Mouse (Mus musculus): Measurements from ENCODE around the gene Klhl7. TPM values are rescaled to one million over a fixed set of nuclear protein-coding genes. Genes with fewer than 3 reads are reported as not detected.

Klhl7 gene
- total and polyA plus RNA-seq, 3 experiments: 1.9 to 29.9 (median 27.5) TPM

DNA sequence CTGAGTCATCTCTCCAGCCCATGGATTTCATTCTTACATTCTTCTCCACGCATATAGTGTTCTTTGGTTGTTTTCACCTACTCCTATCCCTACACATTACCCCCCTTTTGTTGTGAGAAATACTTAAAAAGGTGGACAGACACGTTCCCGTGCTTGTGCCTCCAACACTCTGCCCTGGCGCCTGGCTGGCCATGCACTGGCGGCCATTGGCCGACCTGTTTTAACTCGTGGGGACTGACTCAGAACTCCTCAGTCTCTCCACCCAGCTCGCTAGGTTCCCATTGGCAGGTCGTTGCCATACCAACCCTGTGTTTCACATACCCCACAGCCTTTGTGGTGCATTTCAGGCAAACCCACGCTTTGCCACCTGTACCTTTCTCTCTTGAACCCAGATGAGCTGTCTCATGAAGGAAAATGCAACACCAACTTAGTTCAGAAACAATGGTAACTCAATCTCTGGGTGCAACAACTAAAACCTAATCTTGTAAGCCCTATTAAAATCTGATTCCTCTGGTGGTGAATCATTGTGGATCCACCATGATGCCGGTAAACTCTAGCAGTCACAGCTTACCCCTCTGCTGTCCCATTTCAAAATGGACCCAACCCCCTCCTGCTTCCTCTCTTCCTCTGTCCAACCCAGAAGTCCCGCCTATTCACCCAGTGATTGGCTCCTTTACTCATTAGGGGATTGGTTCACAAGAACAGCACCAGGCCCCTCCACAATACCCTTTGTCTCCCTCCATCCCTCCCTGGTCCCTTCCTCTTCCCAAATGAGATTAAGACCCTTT lies 11.9 kb downstream of the Klhl7 start:
- no peak overlapping the region for H3K4me3 ChIP-seq (ENCODE audit: low read depth, low read length)
- ATAC-seq (ENCODE audit: extremely low read depth, insufficient number of reproducible peaks, low FRiP score, poor library complexity, severe bottlenecking): no peak
- H3K27me3 ChIP-seq (ENCODE audit: insufficient read depth, low read length): no peaks in the 10 kb centered on the region
- TF ChIP-seq TAL1 (conservative IDR thresholded peaks at IDR 0.05; ENCODE audit: low read depth, low read length) (no peak), CTCF (IDR thresholded peaks at IDR 0.05; ENCODE audit: low read depth, low read length) (no peak), POLR2AphosphoS5 (IDR thresholded peaks at IDR 0.05; ENCODE audit: insufficient replicate concordance, low read depth, low read length) (no peak), GATA1 (IDR thresholded peaks at IDR 0.05; ENCODE audit: borderline replicate concordance, low read length) (no peak), GATA2 (IDR thresholded peaks at IDR 0.05; ENCODE audit: borderline replicate concordance, low read depth, low read length) (no peak)
- H3K36me3 ChIP-seq (replicated peaks): peaks cover 27% of the 10 kb centered on the region
- H3K4me1 ChIP-seq (ENCODE audit: insufficient read depth, low read depth, low read length): no peaks in the 10 kb centered on the region
- DNase-seq (ENCODE audit: low spot score): no peak
- H3K9me3 ChIP-seq (replicated peaks): no peaks in the 10 kb centered on the region

DNA sequence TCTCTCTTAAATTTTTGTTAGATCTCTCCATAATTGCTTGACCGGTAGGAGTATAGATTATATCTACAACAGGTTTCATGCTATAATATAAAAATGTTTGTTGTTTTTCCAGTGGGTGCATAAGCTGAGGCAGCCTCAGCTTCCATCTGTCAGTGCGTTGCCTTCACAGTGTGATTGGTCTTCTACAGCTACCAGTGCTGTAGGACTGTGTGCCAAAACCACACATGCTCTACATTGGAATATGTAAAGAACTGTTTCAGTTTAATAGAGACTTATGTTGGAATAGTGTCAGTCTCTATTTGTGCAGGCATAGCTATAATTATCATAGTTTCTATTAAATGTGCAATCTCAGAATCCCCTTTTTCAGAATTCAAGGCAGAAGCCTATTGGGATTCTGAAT lies 21.8 kb downstream of the Klhl7 start:
- H3K4me3 ChIP-seq (ENCODE audit: low read depth, low read length): no peak overlapping the region
- DNase-seq (ENCODE audit: low spot score) (no peak), ATAC-seq (ENCODE audit: extremely low read depth, insufficient number of reproducible peaks, low FRiP score, poor library complexity, severe bottlenecking) (no peak)
- TF ChIP-seq TAL1 (conservative IDR thresholded peaks at IDR 0.05; ENCODE audit: low read depth, low read length): no peak
- no peak for TF ChIP-seq GATA2 (IDR thresholded peaks at IDR 0.05; ENCODE audit: borderline replicate concordance, low read depth, low read length)
- TF ChIP-seq POLR2AphosphoS5 (IDR thresholded peaks at IDR 0.05; ENCODE audit: insufficient replicate concordance, low read depth, low read length): no peak
- TF ChIP-seq GATA1 (IDR thresholded peaks at IDR 0.05; ENCODE audit: borderline replicate concordance, low read length): no peak
- no peak for TF ChIP-seq CTCF (IDR thresholded peaks at IDR 0.05; ENCODE audit: low read depth, low read length)
- no peaks in the 10 kb centered on the region for H3K27me3 ChIP-seq (ENCODE audit: insufficient read depth, low read length)
- peaks cover 7% of the 10 kb centered on the region for H3K36me3 ChIP-seq (replicated peaks)
- no peaks in the 10 kb centered on the region for H3K4me1 ChIP-seq (ENCODE audit: insufficient read depth, low read depth, low read length)
- H3K9me3 ChIP-seq (replicated peaks): no peaks in the 10 kb centered on the region

DNA sequence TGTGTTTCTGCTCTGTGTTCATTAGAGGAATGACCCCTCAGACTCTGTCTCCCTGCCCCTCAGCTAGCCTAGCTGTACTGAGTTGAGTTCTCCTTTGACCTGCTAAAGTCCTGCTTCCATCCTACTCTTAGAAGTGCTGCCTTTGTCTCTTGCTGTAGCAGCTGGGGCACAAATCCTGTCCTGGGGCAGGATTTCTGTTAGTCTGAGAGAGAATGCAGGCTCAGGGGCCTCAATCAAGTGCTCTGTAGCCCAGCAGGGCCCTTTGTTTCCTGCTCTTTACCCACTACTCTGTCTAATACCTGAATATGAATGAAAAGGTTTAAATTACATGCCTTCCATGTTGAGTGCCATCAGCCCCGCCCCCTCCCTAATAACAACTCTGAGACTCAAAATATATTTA lies 23.8 kb downstream of the Klhl7 start:
- ATAC-seq (ENCODE audit: extremely low read depth, insufficient number of reproducible peaks, low FRiP score, poor library complexity, severe bottlenecking) (no peak), DNase-seq (ENCODE audit: low spot score) (no peak)
- Histone ChIP-seq H3K9me3 (replicated peaks) (no peaks in the 10 kb centered on the region), H3K4me3 (ENCODE audit: low read depth, low read length) (no peak overlapping the region), H3K27me3 (ENCODE audit: insufficient read depth, low read length) (no peaks in the 10 kb centered on the region), H3K4me1 (ENCODE audit: insufficient read depth, low read depth, low read length) (no peaks in the 10 kb centered on the region), H3K36me3 (replicated peaks) (peaks cover 15% of the 10 kb centered on the region)
- no peak for TF ChIP-seq TAL1 (conservative IDR thresholded peaks at IDR 0.05; ENCODE audit: low read depth, low read length)
- no peak for TF ChIP-seq GATA2 (IDR thresholded peaks at IDR 0.05; ENCODE audit: borderline replicate concordance, low read depth, low read length)
- TF ChIP-seq CTCF (IDR thresholded peaks at IDR 0.05; ENCODE audit: low read depth, low read length): no peak
- no peak for TF ChIP-seq POLR2AphosphoS5 (IDR thresholded peaks at IDR 0.05; ENCODE audit: insufficient replicate concordance, low read depth, low read length)
- TF ChIP-seq GATA1 (IDR thresholded peaks at IDR 0.05; ENCODE audit: borderline replicate concordance, low read length): no peak

DNA sequence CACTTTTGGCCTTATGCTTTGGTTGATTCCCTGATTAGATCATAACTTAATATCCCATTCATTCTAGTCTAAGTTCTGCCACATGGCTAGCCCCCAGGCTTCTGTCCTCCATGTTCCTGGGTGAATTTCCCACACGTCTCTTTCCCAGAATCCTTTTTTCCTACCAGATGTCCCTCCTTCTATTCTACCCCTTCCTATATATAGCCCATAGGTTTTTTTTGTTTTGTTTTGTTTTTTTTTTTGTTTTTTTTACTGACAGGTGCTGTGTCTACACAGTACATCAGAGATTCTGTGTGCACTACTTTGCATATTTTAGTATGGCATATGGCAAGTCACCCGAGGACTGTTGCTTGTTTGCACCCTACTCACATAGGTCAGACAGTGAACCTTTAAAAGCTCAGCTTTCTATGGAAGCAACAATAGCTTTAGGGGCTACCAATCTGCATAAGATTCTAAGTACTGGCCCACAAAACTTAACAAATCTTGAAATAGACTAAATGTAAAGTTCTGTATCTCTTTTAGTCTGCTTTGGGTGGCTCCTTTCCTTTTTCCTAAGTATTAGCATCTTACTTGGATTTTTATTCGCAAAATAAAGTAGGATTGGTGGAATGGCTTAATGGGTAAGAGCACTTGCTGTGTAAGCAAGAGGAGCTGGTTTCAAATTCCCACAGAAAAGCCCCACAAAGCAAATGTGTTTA lies 24.3 kb downstream of the Klhl7 start:
- TF ChIP-seq POLR2AphosphoS5 (IDR thresholded peaks at IDR 0.05; ENCODE audit: insufficient replicate concordance, low read depth, low read length): no peak
- TF ChIP-seq GATA1 (IDR thresholded peaks at IDR 0.05; ENCODE audit: borderline replicate concordance, low read length): no peak
- no peak for TF ChIP-seq CTCF (IDR thresholded peaks at IDR 0.05; ENCODE audit: low read depth, low read length)
- no peak for TF ChIP-seq TAL1 (conservative IDR thresholded peaks at IDR 0.05; ENCODE audit: low read depth, low read length)
- TF ChIP-seq GATA2 (IDR thresholded peaks at IDR 0.05; ENCODE audit: borderline replicate concordance, low read depth, low read length): no peak
- Histone ChIP-seq H3K9me3 (replicated peaks) (no peaks in the 10 kb centered on the region), H3K4me1 (ENCODE audit: insufficient read depth, low read depth, low read length) (no peaks in the 10 kb centered on the region), H3K4me3 (ENCODE audit: low read depth, low read length) (no peak overlapping the region), H3K36me3 (replicated peaks) (peaks cover 15% of the 10 kb centered on the region), H3K27me3 (ENCODE audit: insufficient read depth, low read length) (no peaks in the 10 kb centered on the region)
- no peak for ATAC-seq (ENCODE audit: extremely low read depth, insufficient number of reproducible peaks, low FRiP score, poor library complexity, severe bottlenecking)
- no peak for DNase-seq (ENCODE audit: low spot score)

DNA sequence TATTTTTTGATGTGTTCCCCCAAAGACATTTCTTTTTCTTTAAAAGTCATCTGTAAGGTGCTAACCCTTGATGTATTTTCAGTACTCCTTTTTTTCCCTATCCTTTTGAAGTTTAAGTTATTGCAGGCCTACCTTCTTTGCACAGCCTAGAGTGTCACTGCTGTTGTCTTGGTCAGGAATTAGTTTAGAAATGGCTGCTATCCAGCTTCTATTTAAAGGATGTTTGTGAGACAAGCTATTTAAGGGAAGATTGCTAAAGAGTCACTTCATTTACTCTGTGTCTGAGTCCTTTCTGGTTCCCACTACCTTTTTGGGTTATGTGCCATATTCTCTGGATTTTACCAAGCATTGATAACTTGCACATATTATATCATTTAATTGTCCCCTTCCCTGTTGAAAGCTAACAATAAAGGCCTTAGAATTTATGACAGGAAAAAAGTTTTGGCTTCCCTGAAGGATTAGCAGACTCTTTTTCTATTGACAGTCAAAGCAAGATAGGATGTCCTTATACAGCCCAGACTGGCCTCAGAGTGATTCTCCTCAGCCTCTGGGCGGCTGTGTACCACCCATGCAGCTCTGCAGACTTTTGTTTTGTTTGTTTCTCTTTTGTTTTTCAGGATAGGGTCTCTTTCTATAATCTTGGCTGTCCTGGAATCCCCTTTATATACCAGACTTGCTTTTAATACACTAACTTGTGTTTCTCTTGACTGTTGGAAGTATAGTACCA lies 25.7 kb downstream of the Klhl7 start:
- no peaks in the 10 kb centered on the region for H3K4me1 ChIP-seq (ENCODE audit: insufficient read depth, low read depth, low read length)
- no peak for TF ChIP-seq CTCF (IDR thresholded peaks at IDR 0.05; ENCODE audit: low read depth, low read length)
- TF ChIP-seq GATA1 (IDR thresholded peaks at IDR 0.05; ENCODE audit: borderline replicate concordance, low read length): no peak
- no peak for TF ChIP-seq GATA2 (IDR thresholded peaks at IDR 0.05; ENCODE audit: borderline replicate concordance, low read depth, low read length)
- no peak for TF ChIP-seq TAL1 (conservative IDR thresholded peaks at IDR 0.05; ENCODE audit: low read depth, low read length)
- TF ChIP-seq POLR2AphosphoS5 (IDR thresholded peaks at IDR 0.05; ENCODE audit: insufficient replicate concordance, low read depth, low read length): no peak
- H3K9me3 ChIP-seq (replicated peaks): no peaks in the 10 kb centered on the region
- H3K27me3 ChIP-seq (ENCODE audit: insufficient read depth, low read length): no peaks in the 10 kb centered on the region
- ATAC-seq (ENCODE audit: extremely low read depth, insufficient number of reproducible peaks, low FRiP score, poor library complexity, severe bottlenecking) (no peak), DNase-seq (ENCODE audit: low spot score) (no peak)
- H3K36me3 ChIP-seq (replicated peaks): peaks cover 22% of the 10 kb centered on the region
- no peak overlapping the region for H3K4me3 ChIP-seq (ENCODE audit: low read depth, low read length)

DNA sequence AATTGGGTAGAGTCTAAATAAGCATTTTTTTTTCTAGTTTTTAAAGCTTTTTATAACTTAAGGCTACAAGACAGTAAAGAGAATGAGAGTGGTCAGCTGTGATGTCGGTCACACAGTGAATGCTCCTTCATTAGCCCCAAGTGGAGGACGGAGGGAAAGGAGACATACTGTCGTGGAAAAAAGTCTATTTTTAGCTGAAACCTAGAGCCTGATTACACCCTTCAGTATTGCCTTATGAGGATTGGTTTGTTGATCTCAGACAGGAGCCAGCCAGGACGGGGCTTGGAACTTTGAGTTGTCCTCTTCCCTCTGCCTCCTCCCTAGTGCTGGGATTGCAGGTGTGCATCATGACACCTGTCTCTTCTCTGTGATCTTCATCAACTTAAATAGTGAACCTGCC lies 26.6 kb downstream of the Klhl7 start:
- TF ChIP-seq GATA1 (IDR thresholded peaks at IDR 0.05; ENCODE audit: borderline replicate concordance, low read length): no peak
- TF ChIP-seq GATA2 (IDR thresholded peaks at IDR 0.05; ENCODE audit: borderline replicate concordance, low read depth, low read length): no peak
- TF ChIP-seq CTCF (IDR thresholded peaks at IDR 0.05; ENCODE audit: low read depth, low read length): no peak
- no peak for TF ChIP-seq POLR2AphosphoS5 (IDR thresholded peaks at IDR 0.05; ENCODE audit: insufficient replicate concordance, low read depth, low read length)
- no peak for TF ChIP-seq TAL1 (conservative IDR thresholded peaks at IDR 0.05; ENCODE audit: low read depth, low read length)

More for the DNA sequence above, 26.6 kb downstream of the Klhl7 start:
- Histone ChIP-seq H3K36me3 (replicated peaks) (peaks cover 22% of the 10 kb centered on the region), H3K4me1 (ENCODE audit: insufficient read depth, low read depth, low read length) (no peaks in the 10 kb centered on the region), H3K9me3 (replicated peaks) (no peaks in the 10 kb centered on the region), H3K27me3 (ENCODE audit: insufficient read depth, low read length) (no peaks in the 10 kb centered on the region), H3K4me3 (ENCODE audit: low read depth, low read length) (no peak overlapping the region)
- no peak for ATAC-seq (ENCODE audit: extremely low read depth, insufficient number of reproducible peaks, low FRiP score, poor library complexity, severe bottlenecking)
- no peak for DNase-seq (ENCODE audit: low spot score)
